Mouse (Mus musculus) gastrocnemius, postnatal 4 days (tissue): ENCODE measurements around the gene Nfic. TPM values are rescaled to one million over a fixed set of nuclear protein-coding genes. Genes with fewer than 3 reads are reported as not detected.

Source experiments
- microRNA-seq: library from miRNA; unstranded; fragments of <30 nt; microRNA quantifications from one replicate; pipeline ENCODE4 v1.2.0, GENCODE M21; 2021
- total RNA-seq, 2 experiments: library from RNA; stranded (reverse); gene quantifications; 2 replicates each; pipeline ENCODE4 v1.2.3; 2021

Nfic gene
- total RNA-seq, 2 experiments from 2014 or later, result 274 to 335 TPM

Small RNA genes within 50 kb of the gene (microRNA-seq; reads per million reads assigned to microRNA genes)
- not detected for gene Gm25595
- gene Mir1191b, result not detected
- not detected for gene Mir6913

Other genes with a start within 250 kb of the Nfic start
- gene Atcay, start 224.8 kb downstream of the Nfic start, total RNA-seq, result under 1 TPM; 0.08 to 0.12 TPM
- gene Zfr2, start 222.5 kb downstream of the Nfic start, total RNA-seq, result 1 to 10 TPM; 4.3 to 5.6 TPM
- gene Matk, start 202.7 kb downstream of the Nfic start, total RNA-seq, result under 1 TPM; 0.34 to 0.78 TPM
- gene Mrpl54, start 188.7 kb downstream of the Nfic start, total RNA-seq, result 10 to 100 TPM; 90.0 to 97.6 TPM
- 10 to 100 TPM; 49.2 to 50.2 TPM for gene Apba3, start 188.7 kb downstream of the Nfic start, total RNA-seq
- gene Tjp3, start 164.1 kb downstream of the Nfic start, total RNA-seq, result under 1 TPM; 0.25 to 0.44 TPM
- 10 to 100 TPM; 35.8 TPM for gene Pip5k1c, start 162.7 kb downstream of the Nfic start, total RNA-seq
- gene Cactin, start 134.5 kb downstream of the Nfic start, total RNA-seq, result 10 to 100 TPM; 17.8 to 18.3 TPM
- gene Tbxa2r, start 126.9 kb downstream of the Nfic start, total RNA-seq, result 1 to 10 TPM; 4.8 to 5.8 TPM
- under 1 TPM; 0.66 to 0.86 TPM for gene Gipc3, start 112.4 kb downstream of the Nfic start, total RNA-seq
- gene Hmg20b, start 105.2 kb downstream of the Nfic start, total RNA-seq, result 10 to 100 TPM; 46.2 to 58.6 TPM
- 1 to 10 TPM; 8.6 to 9.9 TPM for gene Mfsd12, start 98.1 kb downstream of the Nfic start, total RNA-seq
- 1 to 10 TPM; 1.7 to 1.8 TPM for gene 4930404N11Rik, start 89.8 kb downstream of the Nfic start, total RNA-seq
- gene Fzr1, start 77.1 kb downstream of the Nfic start, total RNA-seq, result 10 to 100 TPM; 32.2 to 33.5 TPM
- gene Dohh, start 71.2 kb downstream of the Nfic start, total RNA-seq, result 10 to 100 TPM; 48.1 to 48.5 TPM
- gene Gm48551, start 71.2 kb downstream of the Nfic start, total RNA-seq, result 1 to 10 TPM in 1 of 2 experiments, under 1 TPM in 1; 0.70 to 1.5 TPM
- 1 to 10 TPM; 1.3 to 2.0 TPM for gene Gm48552, start 66.6 kb downstream of the Nfic start, total RNA-seq
- under 1 TPM; 0.91 to 0.98 TPM for gene Smim24, start 62.6 kb downstream of the Nfic start, total RNA-seq
- under 1 TPM; 0.47 to 0.52 TPM for gene Celf5, start 27.1 kb upstream of the Nfic start, total RNA-seq
- 10 to 100 TPM; 59.3 to 61.3 TPM for gene Ncln, start 40.8 kb upstream of the Nfic start, total RNA-seq
- gene S1pr4, start 44.5 kb upstream of the Nfic start, total RNA-seq, result under 1 TPM; 0.37 to 0.54 TPM
- gene Gna15, start 68.6 kb upstream of the Nfic start, total RNA-seq, result 1 to 10 TPM; 1.1 to 1.8 TPM
- gene Gna11, start 89.6 kb upstream of the Nfic start, total RNA-seq, result 10 to 100 TPM; 56.8 to 59.5 TPM
- 100 to 1,000 TPM; 537 to 620 TPM for gene Aes, start 103.9 kb upstream of the Nfic start, total RNA-seq
- 10 to 100 TPM in 1 of 2 experiments, 1 to 10 TPM in 1; 7.8 to 10.5 TPM for gene Tle2, start 118.9 kb upstream of the Nfic start, total RNA-seq
- gene Tle6, start 145.4 kb upstream of the Nfic start, total RNA-seq, result 1 to 10 TPM; 5.2 to 6.6 TPM
- gene BC025920, start 150.6 kb upstream of the Nfic start, total RNA-seq, result 1 to 10 TPM; 1.2 to 1.7 TPM
- gene Sirt6, start 172.2 kb upstream of the Nfic start, total RNA-seq, result 10 to 100 TPM; 13.6 to 18.2 TPM
- gene Ankrd24, start 172.9 kb upstream of the Nfic start, total RNA-seq, result 10 to 100 TPM; 16.0 to 17.7 TPM
- gene Gm10778, start 193.4 kb upstream of the Nfic start, total RNA-seq, result 1 to 10 TPM; 2.6 to 3.1 TPM
- 1 to 10 TPM; 4.7 to 4.9 TPM for gene Zfp433, start 249.2 kb upstream of the Nfic start, total RNA-seq